Mouse (Mus musculus) cerebellum, adult 18-20 months (tissue): ENCODE data around the gene Msto1.
"Not testable (repeated sequence)": the region's sequence is repeated elsewhere in the genome, so short reads cannot be mapped to it uniquely, and the experiment has no call there.

Source experiments
- DNase-seq, 2 experiments: peaks; one replicate each; pipeline ENCODE4 v3.0.0; 2021

Gene Msto1

DNA sequence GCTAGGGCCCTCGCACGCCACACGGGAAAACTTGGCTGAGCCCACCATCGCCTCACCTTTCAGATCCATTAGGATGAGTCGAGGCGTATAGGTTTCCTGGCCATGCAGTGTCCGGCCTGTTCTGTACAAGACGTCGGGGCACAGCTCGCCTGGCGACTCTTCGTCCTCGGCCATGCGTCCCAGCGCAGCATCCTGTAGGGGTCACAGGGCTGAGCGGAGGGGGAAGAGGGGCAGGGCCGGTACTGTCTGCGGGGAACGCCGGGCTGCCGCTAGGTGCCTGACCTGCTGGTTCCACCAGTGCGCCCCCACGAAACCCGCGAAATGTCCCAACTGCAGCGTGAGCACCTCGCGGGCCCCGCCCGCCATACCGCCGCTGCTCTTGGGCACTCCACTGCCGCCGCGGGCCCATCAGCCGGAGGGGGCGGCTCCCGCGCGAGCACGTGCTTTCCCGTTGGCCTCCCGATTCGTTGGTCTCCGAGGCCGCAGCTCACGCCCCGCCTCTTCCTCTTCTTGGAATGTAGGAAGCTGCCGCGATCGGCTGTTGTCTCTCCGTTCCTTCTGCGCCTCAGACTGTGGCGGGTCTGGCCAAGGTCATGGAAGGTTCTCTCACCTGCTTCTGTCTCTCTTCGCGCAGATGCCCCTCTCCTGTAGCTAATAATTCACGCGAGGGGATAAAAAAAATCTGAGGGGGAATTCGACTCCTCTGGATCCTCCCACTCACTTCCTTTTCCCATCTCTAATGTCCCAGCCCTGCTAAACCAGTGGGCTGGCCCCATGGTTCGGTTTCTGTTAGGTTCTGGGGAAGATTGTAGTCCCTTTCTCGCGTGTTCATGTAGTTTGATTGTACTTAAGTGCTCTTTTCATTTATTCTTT lies at the start of gene Msto1:
Gene Msto1, minus strand, starts transcription at position 489 of the 873 bp plus-strand sequence.
- DNase-seq = peak; percentile 93 to 96

DNA sequence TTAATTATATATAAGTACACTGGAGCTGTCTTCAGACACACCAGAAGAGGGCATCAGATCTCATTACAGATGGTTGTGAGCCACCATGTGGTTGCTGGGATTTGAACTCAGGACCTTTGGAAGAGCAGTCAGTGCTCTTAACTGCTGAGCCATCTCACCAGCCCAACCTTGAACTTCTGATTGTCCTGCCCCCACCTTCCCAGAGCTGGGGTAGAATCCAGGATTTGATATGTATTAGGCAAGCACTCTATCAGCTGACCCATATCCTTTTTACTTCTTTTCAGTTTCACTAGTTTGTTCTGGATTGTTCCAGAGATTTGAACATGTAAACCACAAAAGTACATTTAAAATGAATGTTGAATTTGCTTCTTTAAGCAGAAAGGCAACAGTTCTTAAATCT lies 49.4 kb upstream of the Msto1 start:
- not testable (repeated sequence) for DNase-seq

DNA sequence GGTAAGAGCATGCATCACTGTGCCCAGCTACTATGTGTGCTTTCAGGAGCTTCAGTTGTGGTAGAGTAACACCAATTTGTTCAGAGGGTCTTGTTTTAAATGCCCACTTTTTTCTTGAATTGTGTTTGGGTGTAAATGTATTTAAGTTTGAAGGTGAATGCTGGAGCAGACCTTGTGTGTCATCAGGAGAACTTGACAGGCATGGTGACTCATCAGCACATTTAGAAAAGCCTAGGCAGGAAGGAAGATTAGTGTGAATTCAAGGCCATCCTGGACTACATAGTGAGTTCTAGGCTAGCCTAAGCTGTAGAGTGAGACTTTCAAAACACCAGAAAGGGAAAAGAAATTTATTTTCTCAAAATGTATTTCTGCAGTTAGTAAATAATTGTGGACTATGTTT lies 39.9 kb upstream of the Msto1 start:
- DNase-seq = no peak

DNA sequence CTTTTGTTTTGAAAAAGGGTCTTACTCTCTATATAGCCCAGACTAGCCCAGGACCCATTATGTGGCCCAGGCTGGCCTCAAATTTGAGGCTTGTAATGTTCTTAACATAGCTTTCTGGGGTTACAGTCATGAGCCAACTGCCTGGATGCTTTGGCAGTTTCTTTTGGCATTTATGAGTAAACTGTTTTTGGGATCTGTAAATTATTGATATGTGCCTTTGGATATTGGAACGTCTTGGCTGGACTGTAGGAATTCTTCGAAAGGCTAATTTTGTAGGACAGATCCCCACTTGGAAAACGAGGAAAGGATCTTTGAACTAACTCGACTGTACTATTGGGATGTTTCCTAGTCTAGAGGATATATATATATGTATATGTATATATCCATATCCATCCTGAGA lies 39.4 kb upstream of the Msto1 start:
- DNase-seq = no peak

DNA sequence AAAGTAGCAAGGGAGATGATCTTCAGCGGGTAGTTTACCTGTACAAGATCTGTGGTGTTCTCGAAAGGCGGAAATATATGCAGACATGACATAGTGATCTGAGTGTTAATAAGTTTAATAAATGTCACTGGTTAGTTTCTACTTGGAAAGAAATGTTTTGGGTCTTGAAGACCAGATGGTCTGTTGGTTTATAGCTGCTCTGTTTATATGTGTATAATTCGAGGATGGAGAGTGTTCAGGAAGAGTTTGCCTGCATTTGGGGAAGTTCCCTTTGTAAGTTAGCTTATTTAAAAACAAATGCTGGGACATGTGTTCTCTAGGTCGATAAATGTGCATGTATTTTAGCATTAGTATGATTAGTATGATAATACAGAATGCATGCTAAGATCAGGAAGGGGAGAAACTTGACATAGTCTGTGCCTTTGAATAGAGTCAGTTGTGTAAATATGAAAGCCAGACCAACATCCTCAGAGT lies 37.6 kb upstream of the Msto1 start:
- DNase-seq = no peak

DNA sequence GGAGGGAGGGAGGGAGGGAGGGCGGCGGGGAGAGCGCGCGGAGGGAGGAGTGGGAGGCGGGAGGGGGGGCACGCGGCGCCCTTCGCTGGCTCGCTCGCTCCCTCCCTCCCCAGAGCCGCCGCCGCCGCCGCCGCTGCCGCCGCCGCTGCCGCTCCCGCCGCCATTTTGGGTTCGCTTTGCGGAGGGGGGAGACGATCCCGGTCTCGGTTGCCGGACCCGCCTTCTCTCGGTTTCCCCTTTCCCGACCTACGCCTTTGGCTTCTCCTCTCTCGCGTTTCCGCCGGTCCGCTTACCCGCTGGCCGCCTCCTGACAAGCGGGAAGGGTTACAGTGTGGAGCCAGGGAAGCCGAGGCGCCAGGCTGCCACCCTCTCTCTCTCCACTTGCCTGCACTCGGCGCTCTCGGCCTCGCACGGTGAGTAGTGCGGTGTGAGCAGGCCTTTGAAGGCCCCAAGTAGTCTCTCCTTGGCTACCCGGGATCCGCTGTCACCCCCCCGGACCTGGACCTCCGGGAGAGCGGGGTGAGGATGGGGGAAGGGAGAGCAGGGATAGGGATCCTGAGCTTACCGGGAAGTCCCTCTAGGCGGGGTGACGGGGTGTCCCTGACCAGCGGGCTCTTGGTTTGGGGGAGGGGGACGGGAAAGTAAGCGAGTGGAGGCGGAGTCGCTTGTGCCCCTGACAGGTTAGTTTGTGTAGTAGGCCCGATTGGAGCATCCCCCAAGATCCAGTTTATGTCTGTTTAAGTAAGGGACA lies 37.0 kb upstream of the Msto1 start, which contains the start of the genes Ash1l and Dap3:
Gene Ash1l, plus strand, starts transcription at position 47 of the 751 bp plus-strand sequence.
Gene Dap3, minus strand, starts transcription at position 606 of the 751 bp plus-strand sequence.
- peak; percentile 76 to 84 for DNase-seq

DNA sequence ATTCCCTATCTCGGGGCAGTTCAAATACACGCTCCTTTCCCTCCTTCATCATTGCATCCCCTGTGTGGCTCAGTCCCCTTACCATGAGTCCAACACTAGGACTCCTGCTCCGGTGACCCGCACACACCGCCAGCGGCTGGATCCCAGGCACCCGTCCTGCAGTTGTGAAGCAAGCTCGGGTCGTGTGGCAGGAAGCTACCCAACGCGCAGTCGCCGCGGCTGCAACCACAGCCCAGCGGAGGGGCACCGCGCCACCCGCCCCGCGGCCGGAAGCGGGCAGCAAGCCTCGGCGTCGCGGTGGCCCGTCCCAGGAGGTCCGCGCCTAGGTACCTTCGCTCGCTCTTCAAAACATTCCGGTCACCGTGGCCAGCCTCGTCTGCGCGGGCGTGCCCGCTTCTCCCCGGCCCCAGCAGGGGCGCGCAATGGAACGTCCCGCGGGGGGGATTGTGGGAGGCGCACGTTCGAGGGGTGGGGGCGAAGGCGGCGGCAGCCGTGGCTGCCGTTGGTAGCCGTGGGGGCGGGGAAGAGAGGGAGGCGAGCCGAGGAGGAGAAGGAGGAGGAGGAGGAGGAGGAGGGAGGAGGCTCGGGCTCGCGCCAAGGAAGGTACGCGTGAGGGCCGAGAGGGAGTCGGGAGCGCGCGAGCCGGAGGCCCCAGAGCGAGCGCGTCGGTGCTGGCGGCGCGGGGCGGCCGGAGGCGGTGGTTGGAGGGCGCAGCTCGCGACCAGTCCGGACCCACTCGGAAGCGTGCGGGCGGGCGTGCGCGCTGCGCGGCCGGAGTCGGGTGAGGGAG lies 36.2 kb upstream of the Msto1 start:
- DNase-seq = peak; percentile 89 to 92

DNA sequence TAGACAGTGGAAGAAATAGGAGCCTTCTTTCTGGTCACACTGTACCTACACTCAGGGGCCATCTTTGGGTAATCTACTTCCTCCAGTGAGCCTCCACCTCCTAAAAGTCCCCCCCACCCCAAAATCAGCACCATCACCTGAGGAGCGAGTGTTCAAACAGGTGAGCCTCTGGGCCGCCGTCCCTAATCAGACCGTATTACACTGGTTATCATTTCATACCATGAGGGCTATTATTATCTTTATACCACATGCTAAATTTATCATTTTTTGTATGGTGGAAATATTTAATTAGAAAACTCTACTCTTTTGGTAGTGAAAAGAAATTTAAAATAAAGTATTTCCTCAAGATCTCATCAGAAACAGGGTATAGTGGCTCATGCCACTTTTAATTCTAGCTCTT lies 30.3 kb upstream of the Msto1 start:
- DNase-seq = no peak

DNA sequence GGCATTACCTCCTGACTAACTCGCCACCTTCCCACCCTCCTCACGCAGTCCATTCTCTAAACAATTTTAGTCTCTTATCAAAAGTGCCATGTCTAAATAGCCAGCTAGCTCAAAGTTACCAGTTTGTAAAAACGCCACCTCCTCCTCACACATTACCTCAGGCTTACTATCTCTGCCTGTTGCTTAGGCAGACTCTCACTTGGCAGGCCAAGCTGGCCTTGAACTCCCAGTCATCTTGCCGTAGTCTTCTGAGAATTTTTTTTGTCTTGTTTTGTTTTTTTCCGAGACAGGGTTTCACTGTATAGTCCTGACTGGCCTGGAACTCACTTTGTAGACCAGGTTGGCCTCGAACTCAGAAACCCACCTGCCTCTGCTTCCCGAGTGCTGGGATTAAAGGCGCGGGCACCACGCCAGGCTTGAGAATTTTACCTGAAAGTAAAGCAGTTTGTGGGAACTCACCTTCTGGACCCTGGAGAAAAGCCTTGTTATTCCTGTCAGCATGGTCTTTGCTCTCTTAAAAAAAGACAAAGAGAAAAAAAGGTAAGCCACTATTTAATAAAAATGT lies 28.6 kb upstream of the Msto1 start:
- DNase-seq = no peak

DNA sequence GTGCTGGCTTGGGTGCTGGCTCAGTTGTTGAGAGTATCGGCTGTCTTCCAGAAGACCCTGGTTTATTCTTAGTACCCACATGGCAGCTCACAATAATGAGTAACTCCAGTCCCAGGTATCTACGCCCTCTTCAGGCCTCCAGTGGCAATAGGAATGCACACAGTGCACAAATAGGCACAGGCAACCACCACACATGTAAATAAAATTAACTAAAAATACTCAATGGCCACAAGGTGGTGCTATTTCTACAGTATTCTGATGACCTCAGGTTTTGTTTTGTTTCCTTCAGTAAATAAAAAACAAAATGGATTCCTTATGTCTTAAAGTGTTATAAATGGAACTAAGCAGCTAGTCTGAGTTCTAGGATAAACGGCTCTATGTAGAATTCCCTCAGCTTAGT lies 25.9 kb upstream of the Msto1 start:
- DNase-seq = peak; percentile 16 to 20

DNA sequence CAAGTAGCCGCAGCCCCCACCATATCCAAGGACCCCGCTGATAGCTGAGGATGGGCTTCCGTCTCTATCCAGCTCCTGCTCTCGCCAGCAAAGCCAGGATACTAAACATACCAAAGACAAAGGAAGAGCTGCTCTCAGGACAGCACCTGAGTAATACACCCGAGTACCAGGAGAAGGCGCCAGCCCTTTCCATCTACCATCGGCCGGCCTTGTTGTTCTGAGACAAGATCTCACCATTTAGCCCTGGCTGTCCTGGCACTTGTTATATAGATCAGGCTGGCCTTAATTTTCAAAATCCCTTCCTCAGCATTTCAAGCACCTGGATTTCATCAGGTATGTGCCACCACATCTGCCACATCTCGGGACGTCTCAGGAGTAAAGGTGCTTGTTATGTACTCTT lies 25.3 kb upstream of the Msto1 start:
- no peak for DNase-seq

DNA sequence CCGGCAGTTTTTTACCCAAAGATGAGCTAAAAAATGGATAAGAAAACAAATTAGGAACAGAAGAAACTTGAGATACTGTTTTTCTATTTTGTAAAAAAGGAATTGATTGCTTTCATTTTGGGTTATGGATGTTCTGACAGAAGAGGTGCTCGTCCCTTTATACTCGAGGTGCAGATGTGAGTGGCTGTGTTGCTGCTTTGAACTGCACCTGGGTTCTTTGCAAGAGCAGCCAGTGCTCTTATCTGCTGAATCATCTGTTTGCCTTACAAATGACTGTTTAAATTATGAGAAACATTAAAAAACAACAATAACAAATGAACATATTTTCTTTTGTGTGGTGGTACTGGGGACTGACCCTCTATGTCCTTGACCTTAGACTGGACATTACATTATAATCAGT lies 15.7 kb upstream of the Msto1 start:
- no peak for DNase-seq

DNA sequence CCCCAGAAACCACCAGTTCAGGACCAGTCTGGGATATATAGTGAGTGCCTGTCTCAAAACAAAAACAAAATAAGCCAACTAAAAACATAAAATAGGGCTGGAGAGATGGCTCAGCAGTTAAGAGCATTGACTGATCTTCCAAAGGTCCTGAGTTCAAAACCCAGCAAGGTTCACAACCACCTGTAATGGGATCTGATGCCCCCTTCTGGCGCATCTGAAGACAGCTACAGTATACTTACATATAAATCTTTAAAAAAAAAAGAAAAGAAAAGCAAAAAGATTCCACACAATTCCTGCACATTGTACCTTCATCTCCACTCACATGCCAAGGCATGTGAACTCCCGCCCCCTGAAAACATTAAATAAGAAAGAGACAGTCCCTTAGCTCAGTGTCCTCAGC lies 11.9 kb upstream of the Msto1 start:
- DNase-seq = no peak

DNA sequence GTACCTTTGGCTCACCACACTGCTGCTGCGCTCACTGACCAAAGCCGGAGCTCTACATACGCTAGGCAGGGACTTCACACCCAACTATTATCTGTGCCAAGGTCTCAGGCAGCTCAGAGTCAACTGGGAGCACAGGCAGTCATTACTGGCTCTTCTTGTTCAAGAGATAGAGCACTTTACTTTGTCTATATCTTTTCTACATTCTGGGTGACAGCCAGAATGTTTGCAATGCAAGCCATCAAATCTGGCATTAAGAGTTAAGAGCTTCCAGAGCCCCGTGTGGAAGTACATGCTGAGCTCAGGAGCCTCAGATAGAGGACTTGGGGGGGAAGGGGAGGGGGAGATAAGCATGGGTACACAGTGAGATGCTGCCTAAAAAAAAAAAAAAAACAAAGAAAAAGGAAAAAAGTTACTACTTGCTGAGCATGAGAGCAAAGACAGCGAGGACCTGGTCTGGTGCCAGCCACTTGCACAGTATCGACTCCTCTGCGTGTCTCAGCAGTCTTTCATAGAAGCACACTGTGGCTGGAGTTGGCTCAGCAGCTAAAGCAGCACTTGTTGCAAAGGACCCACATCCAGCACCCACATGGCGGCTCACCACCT lies 10.3 kb upstream of the Msto1 start:
- no peak for DNase-seq

DNA sequence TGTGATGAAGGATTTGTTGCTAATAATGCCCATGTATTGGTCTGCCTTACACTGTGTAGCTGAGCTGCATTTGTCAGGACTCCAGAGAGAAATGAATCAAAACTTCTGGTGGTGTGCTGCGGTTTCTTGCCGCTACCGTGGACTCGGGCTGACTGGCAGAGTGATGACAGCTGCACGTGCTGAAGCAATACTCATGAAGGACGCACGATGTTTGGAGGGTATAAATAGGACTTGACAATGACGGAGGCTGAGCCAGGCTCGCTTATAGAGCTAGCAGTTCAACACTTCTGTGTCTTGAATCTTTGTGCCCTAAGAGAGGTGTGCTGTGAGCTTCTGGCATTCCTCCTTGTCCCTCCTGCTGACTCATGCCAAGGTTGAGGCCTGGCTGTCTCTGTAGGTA lies 7.6 kb upstream of the Msto1 start:
- DNase-seq = no peak

DNA sequence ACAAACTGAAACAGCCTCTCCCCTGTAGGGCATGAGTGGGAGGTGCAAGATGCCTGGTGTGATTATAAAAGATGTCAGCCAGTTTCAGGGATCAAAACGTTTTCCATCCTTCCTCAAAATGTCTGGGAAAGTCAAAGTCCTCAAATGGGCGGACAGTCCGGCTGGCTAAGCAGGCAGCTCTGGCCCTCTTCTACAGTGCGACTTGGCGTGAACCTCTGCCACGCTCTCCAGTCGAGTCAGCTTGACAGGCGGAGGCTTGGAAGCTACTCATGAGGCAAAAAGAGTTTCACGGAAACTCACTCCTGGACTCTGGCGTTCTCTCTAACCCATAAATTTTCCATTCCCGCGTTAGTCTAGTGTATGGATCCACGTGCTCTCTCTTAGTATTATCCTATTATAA lies 5.2 kb upstream of the Msto1 start:
- no peak for DNase-seq

DNA sequence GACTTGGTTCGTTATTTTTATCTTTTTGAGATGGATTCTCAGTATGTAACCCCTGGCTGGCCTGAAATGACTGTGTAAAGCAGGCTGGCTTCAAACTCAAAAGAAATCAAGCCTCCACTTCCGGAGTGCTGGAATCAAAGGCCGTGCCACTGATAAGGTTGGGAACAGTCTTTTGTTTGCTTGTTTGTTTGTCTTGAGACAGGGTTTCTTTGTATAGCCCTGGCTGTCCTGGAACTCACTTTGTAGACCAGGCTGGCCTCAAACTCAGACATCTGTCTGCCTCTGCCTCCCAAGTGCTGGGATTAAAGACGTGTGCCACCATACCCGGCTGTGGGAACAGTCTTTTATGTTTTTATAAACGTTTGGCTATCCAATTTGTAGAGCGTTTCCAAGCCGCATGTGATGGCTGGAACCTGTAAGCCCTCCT lies 598 bp upstream of the Msto1 start:
- DNase-seq = no peak

DNA sequence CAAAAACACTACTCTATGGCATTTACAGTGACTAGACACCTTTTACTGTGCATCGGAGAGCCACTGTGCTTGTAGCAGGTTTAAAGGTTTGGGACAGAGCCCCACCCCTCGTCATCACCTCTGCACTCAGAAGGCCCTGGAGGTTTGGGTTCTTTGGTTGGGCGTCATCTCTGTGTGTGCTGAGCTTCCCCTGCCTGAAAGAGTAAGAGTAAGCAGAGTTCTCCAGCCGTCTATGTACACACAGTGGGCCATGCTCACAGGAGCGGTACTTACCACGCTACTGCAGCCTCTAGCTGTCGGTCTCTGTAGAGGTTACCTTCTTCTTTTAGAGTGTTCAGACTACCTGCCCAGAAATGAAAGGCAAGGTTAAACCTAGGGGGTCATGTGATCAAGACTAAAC lies 1.2 kb downstream of the Msto1 start:
- no peak for DNase-seq

DNA sequence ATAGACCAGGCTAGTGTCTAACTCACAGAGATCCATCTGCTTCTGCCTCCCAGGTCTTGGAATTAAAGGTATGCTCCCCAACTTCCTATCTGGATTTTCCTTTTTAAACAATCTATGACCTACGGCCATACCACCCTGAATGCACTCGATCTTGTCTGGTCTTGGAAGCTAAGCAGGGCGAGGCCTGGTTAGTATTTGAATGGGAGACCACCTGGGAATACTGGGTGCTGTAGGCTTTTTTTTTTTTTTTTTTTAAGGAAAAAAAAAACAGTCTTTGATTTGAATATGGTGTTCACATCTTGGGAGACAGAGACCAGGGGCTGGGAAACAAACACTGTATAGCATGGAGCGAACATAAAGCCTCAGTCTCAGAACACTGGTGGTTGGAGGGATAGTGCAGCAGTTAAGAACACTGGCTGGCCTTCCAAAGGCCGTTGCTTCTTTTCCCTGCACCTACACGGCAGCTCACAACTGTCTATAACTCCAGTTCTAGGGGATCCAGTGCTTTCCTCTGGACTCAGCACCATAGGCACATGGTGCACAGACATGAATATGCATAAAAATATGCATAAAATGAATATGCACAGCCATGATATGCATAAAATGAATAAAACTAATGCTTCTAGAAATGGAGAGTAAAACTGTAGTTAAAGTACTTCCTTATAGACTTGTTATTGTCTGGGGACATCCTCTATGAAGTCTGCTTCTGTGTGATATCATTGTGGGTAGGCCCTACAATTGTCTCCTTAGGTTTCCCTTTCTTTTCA lies 7.2 kb downstream of the Msto1 start:
- DNase-seq = no peak

DNA sequence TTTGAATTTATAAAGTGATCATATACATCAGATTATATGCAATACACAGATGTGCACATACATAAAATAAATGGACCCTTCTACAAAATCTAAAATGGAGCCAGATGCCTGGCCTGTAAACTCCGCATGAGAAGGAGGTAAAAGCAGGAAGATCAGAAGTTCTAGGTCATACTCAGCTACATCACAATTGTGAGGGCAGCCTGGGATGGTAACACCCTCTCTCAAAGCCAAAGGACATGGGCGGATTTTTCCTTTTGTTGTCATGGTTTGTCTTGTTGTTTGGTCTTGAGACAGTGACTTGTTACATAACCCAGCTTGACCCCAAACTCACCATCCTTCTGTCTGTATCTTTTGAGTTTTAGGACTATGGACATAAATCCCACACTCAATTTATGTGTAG lies 8.1 kb downstream of the Msto1 start:
- no peak for DNase-seq

DNA sequence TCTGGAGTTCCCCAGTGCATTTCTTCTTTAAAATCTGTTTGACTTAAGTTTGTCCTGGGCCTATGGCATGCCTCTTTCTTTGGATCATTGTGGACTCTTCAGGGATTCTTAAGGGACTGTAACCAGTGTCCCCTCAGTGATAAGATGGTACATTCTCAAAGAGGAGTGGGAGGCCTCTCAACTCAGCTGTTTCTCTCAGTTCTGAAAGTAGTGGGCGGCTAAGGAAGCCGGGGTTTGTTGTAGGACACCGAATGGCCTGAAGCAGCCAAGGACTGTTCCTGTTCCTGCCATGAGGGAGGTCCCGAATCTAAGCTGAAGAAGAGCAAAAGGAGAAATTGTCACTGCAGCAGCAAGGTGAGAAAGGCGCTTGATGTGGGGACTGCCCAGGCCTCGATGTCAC lies 8.6 kb downstream of the Msto1 start:
- no peak for DNase-seq

DNA sequence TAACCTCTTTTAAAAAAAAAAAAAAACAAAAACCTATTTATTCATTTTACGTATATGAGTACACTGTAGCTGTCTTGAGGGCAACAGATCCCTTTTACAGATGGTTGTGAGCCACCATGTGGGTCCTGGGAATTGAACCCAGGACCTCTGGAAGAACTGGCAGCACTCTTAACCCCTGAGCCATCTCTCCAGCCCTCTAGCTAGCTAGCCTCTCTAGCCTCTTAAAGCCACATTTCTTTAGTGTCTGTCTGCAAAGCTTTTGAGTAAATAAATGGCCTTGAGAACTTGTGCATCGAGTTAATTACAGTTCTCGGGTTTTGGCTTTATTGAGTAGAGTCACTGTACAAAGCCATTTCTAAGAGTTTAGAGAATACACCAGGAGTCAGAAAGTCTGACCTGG lies 9.0 kb downstream of the Msto1 start:
- no peak for DNase-seq
